Mouse (Mus musculus) heart, adult 2 months (tissue): ENCODE results near the gene Tnni3k.

Experiments used
- CTCF ChIP-seq: fragments of 200-600 bp; IDR thresholded peaks from 2 replicates; pipeline ENCODE4 v1.8.1; 2022; ENCODE audit warnings: antibody characterized with exemption, mild to moderate bottlenecking, moderate library complexity
- EP300 ChIP-seq: fragments of 200-500 bp; IDR thresholded peaks from 2 replicates; pipeline ENCODE4 v1.6.1; 2011; ENCODE audit warnings: low read depth, low read length, control low read depth; ENCODE audit not compliant: insufficient read depth
- POLR2A ChIP-seq: fragments of 200-500 bp; IDR thresholded peaks from 2 replicates; pipeline ENCODE4 v1.6.1; 2011; ENCODE audit warnings: mild to moderate bottlenecking, low read depth, low read length, control low read depth; ENCODE audit not compliant: insufficient read depth

GRCm38 (mm10) chr3:154970981-154971380, 84.2 kb downstream of the Tnni3k start:
- no peak for TF ChIP-seq CTCF
- no peak for TF ChIP-seq EP300
- TF ChIP-seq POLR2A: no peak
